Mouse (Mus musculus): ENCODE data around the gene Chn2. TPM values are rescaled to one million over a fixed set of nuclear protein-coding genes. Genes with fewer than 3 reads are reported as not detected.

Chn2 gene
- 7.5 and 10.9 TPM in 2 replicates for total RNA-seq (2015)
- 8.0 and 9.5 TPM in 2 replicates for total RNA-seq (2017)

DNA sequence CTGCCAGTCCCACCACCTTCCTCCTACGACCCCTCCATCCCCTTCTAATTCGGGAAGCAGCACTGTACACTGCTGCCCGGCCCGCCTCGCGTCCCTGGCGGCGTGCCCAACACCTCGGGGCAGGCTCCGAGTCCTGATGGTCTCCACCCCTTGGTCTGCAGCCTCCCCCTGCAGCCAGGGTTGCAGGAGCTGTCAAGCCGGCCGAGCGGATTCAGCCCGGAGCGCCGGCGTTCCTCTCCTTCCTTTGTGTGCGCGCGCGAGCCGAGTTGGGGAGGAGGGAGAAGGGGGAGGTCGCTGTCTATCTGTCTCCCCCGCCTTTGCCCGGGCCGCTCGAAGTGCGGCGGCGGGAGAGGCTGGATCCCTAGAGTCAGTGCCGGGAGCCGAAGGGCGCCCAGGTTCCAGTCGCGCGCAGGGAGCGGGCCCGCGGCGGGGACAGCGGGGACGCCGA lies at the start of gene Chn2:
TSS of gene Chn2 (plus strand) at position 198 of the 448 bp plus-strand sequence.
- peak; percentile 41 for ATAC-seq (replicated peaks; ENCODE audit: poor library complexity)

DNA sequence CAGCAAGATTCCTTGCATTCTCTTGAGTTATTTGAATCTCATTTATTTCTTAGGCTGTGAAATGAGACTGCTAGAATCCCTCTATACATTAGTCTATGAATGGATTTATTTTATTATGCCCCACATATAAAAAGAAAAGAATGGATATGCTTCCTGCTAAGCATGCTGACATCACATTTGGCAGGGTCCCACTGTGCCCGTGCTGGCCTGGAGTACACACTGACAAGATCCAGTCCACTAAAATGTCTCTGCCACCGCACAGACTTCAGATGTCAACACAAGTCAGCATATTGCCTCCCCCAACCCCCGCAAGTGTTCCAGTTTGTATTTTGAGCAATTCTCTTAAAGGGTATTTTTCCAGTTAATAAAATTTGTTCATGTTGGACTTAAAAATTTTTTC lies 47.0 kb upstream of the Chn2 start:
- no peak for ATAC-seq (replicated peaks; ENCODE audit: poor library complexity)

DNA sequence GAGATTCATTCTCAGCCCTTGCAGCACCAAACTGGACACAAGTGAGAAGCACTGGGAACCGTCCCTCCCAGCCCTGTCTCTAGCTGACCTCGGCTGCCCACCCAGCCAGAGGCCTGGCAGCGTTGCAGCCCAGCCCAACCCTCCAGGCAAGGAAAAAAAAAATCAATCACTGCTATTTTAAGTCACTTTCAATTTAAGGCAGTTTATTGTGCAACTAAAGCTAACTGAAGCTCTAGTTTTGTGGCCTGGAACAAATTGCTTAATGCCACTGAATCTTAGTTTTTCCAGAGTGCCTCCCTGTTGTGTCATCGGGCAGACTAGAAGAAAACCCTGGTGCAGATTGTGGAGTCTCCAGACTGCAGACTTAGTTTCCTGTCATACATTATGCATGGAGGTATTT lies 43.8 kb upstream of the Chn2 start:
- peak; percentile 83 for ATAC-seq (replicated peaks; ENCODE audit: poor library complexity)

DNA sequence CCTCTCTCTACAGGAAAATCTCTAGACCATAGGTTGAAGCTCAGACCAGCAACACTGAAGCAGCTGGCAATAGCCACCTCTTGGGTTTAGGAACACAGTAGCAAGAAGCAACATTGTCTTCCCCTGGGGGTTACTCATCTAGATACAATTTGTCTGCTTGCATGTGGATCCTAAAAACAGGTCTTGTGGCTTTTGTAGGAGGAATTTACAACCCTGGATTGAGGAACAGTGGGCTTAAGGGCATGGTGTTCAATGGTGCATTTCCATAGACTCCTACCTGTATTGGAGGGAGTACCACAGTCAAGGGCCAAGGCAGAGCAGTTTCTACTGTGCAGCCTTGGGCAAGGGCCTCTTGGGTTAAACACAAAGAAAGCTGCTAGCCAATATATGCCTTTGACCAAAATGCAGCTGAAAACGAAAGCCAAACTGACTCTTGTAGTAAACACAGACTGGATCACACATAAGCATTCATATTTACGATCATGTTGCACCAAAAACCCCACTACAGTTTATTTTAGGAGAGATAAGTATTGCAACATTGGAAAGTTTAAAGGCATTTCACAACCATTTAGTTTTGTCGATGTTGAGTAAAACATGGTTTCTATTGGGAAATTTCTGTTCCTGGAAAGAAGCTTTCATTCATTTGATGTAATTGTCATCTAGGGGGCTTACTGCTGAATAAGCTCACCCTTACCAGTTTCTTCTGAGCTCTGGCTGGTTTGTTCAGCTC lies 43.0 kb upstream of the Chn2 start:
- ATAC-seq (replicated peaks; ENCODE audit: poor library complexity), result peak; percentile 58

DNA sequence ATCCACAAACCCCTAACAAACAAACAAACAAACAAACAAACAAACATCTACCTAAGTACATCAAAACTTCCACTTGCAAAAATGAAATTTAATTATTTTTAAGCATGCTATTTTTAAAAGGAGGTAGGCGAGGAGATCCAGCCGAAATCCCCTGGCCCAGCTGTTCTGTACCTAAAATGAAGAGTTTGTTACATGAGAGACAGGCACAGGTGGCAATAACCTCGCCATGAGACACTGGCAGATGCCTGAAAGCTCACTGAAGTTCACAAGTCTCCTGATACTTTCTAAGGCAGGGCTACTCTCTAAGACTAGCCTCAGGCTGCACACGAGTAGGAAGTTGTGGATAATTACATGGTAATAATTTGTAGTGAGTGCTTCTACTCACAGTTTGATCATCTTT lies 34.1 kb upstream of the Chn2 start:
- no peak for ATAC-seq (replicated peaks; ENCODE audit: poor library complexity)

DNA sequence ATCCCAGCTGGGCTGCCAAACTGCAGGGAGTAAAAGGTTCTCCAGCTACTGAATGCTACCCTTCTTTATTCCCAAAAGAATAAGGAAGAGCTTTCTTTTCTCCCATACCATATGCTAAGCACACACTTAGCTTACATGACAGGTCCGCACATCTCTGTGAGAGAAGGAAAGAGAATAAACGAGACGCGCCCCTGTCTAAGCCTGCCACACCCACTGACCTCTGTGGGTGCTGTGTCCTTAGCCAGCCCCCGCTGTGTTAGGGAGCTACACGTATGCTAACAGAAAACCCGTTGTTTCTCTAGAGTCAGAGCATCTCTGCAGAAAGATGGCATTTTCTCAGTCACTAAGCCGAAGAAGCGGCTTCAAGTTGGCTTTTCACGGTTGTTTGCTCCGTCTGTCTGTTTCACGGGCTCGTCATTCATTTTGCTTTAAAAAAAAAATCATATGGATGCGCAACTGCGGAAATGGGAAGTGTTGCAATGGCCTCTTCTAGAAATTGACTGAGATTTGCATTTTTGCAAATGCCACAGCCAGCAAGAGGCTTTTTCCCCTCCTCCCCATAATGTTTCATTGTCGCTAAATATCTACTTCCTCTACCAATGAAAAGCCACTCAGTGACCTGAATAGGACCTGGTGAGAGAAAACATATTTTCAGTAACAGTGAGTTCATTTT lies 30.8 kb upstream of the Chn2 start:
- no peak for ATAC-seq (replicated peaks; ENCODE audit: poor library complexity)

DNA sequence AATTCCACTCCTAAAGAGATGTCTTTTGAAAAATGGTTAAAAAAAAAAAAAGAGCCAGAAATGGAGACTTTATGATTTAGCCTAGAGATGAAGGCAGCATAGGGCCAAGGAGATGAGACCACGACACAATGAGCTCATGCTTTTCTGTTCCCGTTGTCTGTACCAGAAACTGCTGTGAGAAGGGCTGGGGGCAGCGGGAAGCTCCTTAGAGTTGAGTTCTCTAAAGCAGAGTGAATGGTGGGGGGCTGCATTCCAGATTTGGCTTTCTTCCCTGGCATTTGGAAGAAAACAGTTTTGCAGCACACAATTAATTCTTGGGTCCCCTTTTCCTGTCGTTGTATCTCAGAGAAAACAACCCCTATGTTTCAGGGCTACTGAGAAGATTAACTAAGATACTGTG lies 30.1 kb upstream of the Chn2 start:
- ATAC-seq (replicated peaks; ENCODE audit: poor library complexity), result no peak

DNA sequence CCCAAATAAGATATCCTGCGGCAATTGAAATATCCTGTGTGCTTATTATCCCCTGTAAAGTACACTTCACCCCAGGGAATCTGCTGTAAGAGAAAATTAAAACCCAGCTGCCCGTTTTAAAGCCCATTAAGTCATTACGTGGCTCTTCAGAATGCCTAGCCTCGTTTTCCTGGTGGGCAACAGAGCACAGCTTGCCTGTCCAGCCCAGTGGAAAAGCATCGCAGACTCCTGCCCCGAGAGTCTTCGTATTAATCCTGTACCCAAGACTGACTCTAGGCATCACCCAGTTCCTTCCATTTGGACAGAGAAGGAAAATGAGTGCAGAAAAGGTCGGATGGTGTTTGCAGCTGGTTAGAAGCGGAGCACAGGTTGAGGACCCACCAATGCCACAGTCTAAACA lies 29.0 kb upstream of the Chn2 start:
- no peak for ATAC-seq (replicated peaks; ENCODE audit: poor library complexity)

DNA sequence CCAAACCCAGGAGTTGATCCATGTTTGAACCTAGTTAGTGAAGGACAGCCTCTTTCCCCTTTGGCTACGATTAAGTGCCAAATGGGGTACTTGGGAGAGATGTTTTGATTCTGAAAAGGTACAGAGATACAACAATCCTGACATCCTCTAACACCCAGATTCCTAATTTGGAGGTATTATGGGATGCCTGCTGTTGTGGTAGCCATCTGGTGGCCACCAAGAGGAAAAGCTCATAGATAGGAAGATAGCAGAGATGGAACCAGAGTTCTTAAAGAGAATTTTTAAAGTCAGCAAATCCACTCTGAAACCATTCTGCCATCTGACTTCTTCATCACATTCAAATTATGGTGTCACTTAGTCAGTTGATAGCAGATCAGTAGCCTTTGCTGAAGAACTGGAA lies 27.2 kb upstream of the Chn2 start:
- no peak for ATAC-seq (replicated peaks; ENCODE audit: poor library complexity)

DNA sequence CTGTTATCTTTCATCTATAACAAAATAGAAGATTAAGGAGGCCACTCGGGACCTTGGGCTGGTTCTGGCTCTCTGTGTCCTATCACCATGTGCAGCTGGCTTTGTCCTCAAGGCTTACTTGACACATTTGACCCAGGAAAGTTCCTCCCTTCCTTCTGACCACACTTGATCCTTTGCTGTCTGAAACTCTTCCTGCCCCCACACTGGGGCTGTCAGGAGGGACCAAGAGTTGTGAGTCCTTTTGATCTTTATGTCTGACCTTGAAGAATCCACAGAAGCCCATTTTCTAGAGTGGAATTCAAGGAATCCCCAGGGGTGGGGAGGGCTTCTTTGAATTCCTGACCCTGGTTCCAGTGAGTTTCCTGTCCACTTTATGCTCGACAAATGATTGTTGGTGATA lies 21.3 kb upstream of the Chn2 start:
- no peak for ATAC-seq (replicated peaks; ENCODE audit: poor library complexity)

DNA sequence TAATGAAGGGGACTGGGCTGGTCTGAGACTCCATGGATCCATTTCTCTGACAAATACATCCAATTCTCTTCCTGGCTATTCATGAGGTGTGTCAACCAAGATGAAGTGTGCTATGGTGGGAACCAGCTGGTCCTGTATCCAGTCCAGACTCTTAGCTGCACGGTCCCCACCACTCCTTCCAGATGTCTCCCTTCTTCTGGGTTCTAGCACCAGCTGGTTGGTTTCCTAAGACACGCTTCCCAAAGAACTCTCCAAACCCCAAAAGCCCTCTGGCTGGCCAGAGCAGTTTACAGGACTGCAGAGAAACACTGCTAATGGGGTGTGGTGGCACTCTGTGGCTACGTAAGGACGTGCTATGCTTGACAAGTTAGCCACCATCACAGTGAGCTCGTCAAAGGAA lies 20.5 kb upstream of the Chn2 start:
- no peak for ATAC-seq (replicated peaks; ENCODE audit: poor library complexity)

DNA sequence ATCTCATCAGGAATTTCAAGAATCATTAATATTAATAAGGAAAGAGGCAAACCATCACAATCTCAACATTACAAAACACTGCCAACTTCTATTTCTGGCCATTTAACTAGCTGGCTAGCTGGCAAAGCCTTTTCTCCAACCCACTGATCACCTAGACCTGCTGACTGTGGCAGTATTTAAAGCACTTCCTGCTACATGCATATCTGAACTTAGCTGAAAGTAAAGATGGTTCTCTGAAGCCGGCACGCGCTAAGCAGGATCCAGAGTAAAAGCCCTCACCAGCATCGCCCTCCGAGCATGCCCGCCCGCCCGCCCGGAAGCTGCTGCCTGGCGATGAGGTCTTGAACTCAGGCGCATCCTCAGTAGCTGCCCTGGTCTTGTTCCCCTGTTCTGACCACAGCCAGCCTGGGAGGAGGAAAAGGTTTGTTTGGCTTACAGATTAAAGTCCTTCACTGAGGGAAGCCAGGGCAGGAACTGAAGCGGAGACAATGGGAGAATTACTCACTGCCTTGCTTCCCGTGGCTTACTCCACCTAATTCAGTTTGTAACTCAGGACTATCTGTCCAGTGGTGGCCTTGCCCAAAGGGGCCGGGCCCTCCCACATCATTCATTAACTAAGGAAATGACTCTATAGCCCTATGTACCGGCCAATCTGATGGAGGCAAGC lies 18.1 kb upstream of the Chn2 start:
- 0 out of 2 replicates have a peak, but pooled peaks have one; percentile 42 for ATAC-seq (replicated peaks; ENCODE audit: poor library complexity)

DNA sequence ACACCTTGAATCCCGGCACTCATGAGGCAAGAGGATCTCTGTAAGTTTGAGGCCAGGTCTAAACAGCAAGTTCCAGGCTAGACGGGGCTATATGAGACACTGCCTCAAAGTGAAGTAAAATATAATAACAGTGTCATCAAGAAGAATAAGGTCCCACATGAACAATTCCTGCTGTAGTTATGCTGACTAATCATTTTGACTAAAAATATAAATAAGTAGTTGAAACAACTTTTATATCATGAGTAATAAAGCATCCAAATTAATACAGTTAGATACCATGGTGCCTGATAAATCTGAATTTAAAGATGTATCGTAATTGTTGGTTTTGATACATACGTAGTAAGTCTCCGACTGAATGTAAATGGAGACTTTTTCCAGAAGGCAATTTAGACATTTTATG lies 15.5 kb upstream of the Chn2 start:
- ATAC-seq (replicated peaks; ENCODE audit: poor library complexity), result no peak

DNA sequence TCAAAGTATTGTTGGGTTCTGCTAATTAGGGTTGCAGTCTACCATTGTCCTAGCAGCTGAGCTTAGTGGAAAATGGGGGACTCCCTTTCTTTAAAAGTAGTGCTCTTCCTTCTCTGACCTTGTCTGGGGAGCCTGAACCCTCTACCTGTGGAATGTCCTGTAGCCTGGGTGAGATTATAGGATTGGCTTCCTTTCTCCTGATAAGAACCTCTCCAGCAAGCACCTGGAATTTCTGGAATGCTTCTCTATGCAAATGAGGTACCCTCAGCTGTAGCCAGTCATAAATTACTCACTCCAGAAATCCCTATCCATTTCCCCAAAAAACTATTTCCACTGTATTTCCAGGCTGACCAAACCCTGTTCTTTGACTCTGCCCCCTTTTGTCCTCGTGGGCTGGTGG lies 10.6 kb upstream of the Chn2 start:
- ATAC-seq (replicated peaks; ENCODE audit: poor library complexity), result no peak

DNA sequence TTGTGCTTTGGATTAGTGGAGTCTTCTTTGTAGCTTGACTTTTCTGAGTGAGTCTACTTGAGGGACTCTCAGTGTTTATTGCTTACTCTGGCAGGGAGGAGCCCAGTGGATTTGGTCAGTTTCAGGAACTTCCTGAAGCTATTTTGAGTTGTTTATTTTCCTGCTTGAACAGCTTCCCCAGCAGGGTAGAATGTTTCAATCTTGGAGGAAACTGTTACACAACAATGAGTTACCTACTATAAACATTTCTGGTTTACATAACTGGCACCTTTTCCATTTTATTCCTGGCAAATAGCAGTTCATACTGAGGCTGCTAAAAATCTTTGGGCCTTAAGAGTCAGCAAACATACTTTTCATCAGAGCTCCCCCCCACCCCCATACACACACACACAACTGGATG lies 9.0 kb upstream of the Chn2 start:
- no peak for ATAC-seq (replicated peaks; ENCODE audit: poor library complexity)

DNA sequence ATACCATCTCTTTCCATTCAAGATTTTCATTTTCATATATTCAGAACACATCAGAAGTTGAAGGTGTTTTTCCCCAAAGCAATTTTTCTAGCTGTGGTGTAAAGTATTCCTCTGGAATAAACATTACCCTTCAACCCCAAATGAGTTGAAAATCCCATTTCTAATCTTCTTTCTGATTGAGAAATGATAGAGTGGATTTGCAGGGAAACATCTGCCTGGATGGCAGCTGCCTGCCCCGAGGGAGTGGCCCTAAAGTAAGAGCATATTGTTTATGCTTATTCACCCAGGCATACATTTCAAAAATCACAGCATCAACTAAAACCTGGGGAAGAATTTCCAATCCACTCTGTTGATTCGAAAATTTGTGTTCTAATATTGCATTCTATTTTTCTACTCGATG lies 8.6 kb upstream of the Chn2 start:
- no peak for ATAC-seq (replicated peaks; ENCODE audit: poor library complexity)

DNA sequence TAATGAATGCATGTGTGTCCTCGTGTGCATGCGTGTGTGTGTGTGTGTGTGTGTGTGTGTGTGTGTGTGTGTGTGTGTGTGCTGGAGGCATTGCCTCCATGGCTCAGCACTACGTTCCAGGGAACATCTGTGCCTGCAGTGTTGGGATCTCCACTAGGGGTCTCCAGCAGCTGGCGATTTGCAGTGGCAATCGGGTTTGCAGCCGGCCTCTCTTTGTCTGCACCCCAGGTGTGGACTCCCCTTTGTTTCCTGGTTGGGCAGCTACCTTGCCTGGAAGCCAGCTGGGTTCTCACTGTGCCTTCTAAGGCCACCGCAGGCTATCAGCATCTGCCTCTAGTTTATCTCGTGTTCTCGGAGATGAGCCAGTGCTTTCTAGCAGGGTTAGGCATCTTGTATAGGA lies 4.9 kb upstream of the Chn2 start:
- peak; percentile 93 for ATAC-seq (replicated peaks; ENCODE audit: poor library complexity)

DNA sequence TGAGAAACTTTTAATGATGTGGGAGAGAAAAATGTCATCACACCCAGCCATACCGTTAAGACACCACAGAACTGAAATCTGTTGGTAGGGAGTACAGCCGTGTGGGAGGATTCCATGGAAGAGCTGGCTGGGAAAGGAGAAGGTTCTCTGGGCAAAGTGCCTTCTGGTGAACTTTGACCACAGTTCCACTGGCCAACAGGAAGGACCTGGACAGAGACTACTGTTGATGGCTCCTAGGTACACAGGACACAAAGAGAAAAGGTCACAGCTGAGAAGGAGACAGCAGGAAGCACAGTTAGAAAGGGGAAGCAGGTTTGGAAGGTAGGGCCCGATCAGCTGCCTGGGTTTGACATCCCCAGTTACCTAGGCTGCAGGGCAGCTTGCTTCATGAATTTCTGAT lies 3.8 kb upstream of the Chn2 start:
- ATAC-seq (replicated peaks; ENCODE audit: poor library complexity), result no peak

DNA sequence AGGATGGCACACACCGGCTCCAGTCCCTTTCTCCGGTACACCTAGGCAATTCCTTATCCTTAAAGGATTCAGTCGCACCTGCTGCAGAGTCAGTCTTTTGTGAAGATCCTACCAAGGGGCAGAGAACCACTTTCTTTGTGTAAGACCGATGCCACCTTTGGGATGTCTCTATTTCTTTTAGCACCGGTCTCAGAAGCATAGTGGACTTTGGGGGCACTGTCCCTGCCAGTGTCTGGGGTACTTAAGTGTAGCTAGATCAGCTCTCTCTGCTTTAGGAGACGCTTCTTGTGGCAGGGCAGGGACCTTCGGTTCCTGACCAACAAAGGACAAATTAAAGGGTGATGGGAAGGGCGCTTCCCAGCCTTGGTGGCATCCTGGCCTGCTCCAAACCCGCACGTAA lies 488 bp upstream of the Chn2 start:
- no peak for ATAC-seq (replicated peaks; ENCODE audit: poor library complexity)

DNA sequence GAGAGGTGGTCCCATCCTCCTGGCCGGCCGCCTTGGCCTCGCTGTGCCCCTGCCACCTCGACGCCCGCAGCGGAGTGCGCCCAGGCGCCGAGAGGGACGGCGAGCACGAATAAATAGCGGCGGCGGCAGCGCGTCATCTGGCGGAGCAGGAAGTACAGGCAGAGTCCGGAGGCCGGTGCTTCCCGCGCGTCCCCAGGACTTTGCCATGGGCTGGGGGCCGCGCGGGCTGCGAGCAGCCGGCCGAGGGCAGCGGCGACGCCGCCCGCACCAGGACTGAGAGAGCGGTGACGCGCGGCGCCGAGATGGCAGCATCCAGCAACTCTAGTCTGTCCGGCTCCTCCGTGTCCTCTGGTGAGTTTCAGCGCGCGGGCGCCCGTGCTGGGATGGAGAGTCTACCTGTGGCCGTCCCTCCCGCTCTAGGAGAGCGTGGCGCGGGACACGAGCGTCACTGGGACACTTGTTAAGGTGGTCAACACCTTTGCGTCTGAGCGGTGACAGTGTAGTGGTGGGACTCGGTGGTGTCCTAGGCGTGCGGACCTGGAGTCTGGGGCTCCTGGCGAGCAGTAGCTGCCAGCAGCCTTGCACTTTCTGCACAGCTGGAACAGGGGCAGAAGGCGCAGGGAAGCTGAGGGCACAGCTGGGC lies 572 bp downstream of the Chn2 start:
- peak; percentile 69 for ATAC-seq (replicated peaks; ENCODE audit: poor library complexity)

DNA sequence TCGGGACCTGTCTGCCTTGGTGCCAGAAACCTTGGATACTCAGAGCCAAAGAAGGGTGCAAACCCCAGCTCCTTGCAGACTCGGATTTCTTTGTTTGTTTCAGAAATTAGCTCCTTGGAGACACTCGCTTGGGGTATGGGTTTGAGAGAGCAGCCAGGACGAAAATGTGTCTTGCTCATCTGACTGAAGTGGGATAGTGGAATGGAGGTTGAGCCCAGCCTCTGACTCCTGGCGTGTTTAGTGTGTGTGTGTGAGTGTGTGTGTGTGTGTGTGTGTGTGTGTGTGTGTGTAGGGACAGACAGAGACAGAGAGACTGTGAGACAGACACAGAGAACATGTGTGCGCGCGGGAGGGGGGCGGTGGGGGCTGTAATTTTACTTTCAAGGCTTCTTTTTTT lies 1.1 kb downstream of the Chn2 start:
- no peak for ATAC-seq (replicated peaks; ENCODE audit: poor library complexity)

Data from megakaryocyte progenitor cell, adult 5-6 weeks (primary cell).